Mouse (Mus musculus) kidney, adult 2 months (tissue): ENCODE measurements around the gene Nfasc.

Experiments used
- CTCF ChIP-seq: fragments of 200-500 bp; conservative IDR thresholded peaks from 2 replicates; pipeline ENCODE4 v1.5.1; 2011; ENCODE audit warnings: low read depth, mild to moderate bottlenecking, control low read depth, low read length, moderate library complexity, mixed read lengths; ENCODE audit not compliant: insufficient read depth, insufficient read length
- POLR2A ChIP-seq: fragments of 200-500 bp; IDR thresholded peaks from one replicate; pipeline ENCODE4 v1.6.1; 2011; ENCODE audit warnings: low read depth, low read length, control low read depth

- TF ChIP-seq CTCF (no peak), POLR2A (no peak)
These were observed 4.0 kb upstream of the Nfasc start for GRCm38 (mm10) chr1:132745636-132746035.
